Mouse (Mus musculus): Measurements from ENCODE around the gene Notch2.

- TF ChIP-seq GATA1 (IDR thresholded peaks at IDR 0.05; ENCODE audit: low read length) (no peak), TAL1 (IDR thresholded peaks at IDR 0.05; ENCODE audit: low read length) (no peak)
Measured at GRCm38 (mm10) chr3:98158646-98159045, 145.3 kb downstream of the Notch2 start.

All from erythroblast, embryonic 14.5 days (primary cell).